Comparison of ENCODE assay signal across 8 mouse cellular contexts in the genomic region with DNA sequence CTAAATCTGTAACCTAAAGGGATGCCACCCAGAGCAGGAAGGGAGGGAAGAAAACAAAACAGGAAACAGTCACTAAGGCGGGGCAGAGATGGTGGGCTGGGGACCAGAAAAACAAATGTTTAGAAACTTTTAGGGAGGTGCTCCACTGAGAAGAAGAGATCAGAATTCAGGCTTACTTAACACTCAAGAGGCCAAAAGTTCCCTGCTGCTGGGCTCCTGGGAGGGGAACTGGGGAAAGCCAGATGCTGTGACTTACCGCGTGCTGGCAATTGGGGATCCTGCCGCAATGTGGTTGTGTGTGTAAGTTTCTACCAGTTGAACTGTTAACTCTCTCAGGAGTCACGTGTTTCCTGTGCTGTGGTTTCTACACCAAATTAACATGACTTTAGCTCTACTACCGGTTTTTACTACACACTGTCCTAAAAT. TPM values are rescaled to one million over a fixed set of nuclear protein-coding genes. Genes with fewer than 3 reads are reported as not detected.
A peak's percentile ranks its signal among the peaks of the same experiment; 100 is the strongest.
DNase-seq lines count a peak whose midpoint lies in the region; ATAC-seq and TF ChIP-seq lines count a peak whose summit lies in the region.

TSS of gene Icam2 (minus strand) at position 285 of the 426 bp plus-strand sequence.

- peaks cover 3% of the 10 kb centered on the region; the same call in 1 of the 2 replicates for H3K4me1 ChIP-seq in liver, adult 2 months (ENCODE audit: control insufficient read depth, insufficient read depth, low read length)
- peaks cover 86% of the 10 kb centered on the region for H3K4me1 ChIP-seq in megakaryocyte, embryonic 14.5 days

- WGBS in liver, adult 2 months, result 77% methylated on average over 6 of the region's 6 CpGs

- H3K9me3 ChIP-seq in megakaryocyte, embryonic 14.5 days, result no peaks in the 10 kb centered on the region

- no peaks in the 10 kb centered on the region for H3K27me3 ChIP-seq in liver, adult 2 months (ENCODE audit: control insufficient read depth, insufficient read depth, low read length)
- H3K27me3 ChIP-seq in megakaryocyte, embryonic 14.5 days (replicated peaks), result no peaks in the 10 kb centered on the region

- no peak within 1 kb of the TSS for H3K9ac ChIP-seq in liver, adult 2 months (ENCODE audit: low read depth, low read length)

- no peaks in the 10 kb centered on the region for H3K36me3 ChIP-seq in liver, adult 2 months (ENCODE audit: control insufficient read depth, insufficient read depth, low read length)
- H3K36me3 ChIP-seq in megakaryocyte, embryonic 14.5 days (replicated peaks; ENCODE audit: low read length), result no peaks in the 10 kb centered on the region

- no peaks in the 10 kb centered on the region for H3K79me2 ChIP-seq in liver, adult 2 months (ENCODE audit: control insufficient read depth, insufficient read depth, low read length)

- TF ChIP-seq CTCF in liver, adult 2 months (IDR thresholded peaks at IDR 0.05; ENCODE audit: low read depth, low read length), result no peak

- H3K27ac ChIP-seq in liver, adult 2 months (replicated peaks; ENCODE audit: insufficient read depth, low read depth, low read length), result 0 out of 2 replicates have a peak within 1 kb of the TSS, but pooled peaks have one; percentile 34

- no peak for TF ChIP-seq POLR2A in liver, adult 2 months (IDR thresholded peaks at IDR 0.05; ENCODE audit: extremely low read depth, insufficient read depth, low read length)

- ATAC-seq in erythroid progenitor cell, adult 5-6 weeks (replicated peaks; ENCODE audit: low FRiP score, poor library complexity, severe bottlenecking), result no peak

- no peak for DNase-seq in liver, adult 2 months (ENCODE audit: extremely low read depth, low read depth, low spot score)
- no peak for DNase-seq in liver
- peak; percentile 92 for DNase-seq in induced T-regulatory cell, adult 2 months (ENCODE audit: low read depth)
- DNase-seq in thymus, postnatal 0 days (ENCODE audit: low spot score), result peak; percentile 88
- DNase-seq in layer of hippocampus, postnatal 36 days, result no peak
- no peak for DNase-seq in layer of hippocampus, adult 18-20 months (ENCODE audit: low spot score in 2 of 2)

- H3K4me3 ChIP-seq in liver, adult 2 months (ENCODE audit: insufficient read depth, low read depth, low read length), result no peak within 1 kb of the TSS; the same call in 1 of the 2 replicates
- peak within 1 kb of the TSS; percentile 85 for H3K4me3 ChIP-seq in megakaryocyte, embryonic 14.5 days (replicated peaks)

RNA-seq across cellular contexts. Expression of gene Icam2, which starts in this region (rescaled TPM):
- total RNA-seq in liver, adult 2 months (2014; rRNA removed), result 5.3 and 6.7 TPM in 2 replicates
- 5.0 and 5.4 TPM in 2 replicates for polyA plus RNA-seq in liver, adult 2 months (2012; rRNA removed)
- 23.9 TPM in 1 of 2 replicates, not detected in the other for total RNA-seq in erythroid progenitor cell, adult 5-6 weeks (2015; ENCODE audit: low replicate concordance)
- total RNA-seq in erythroid progenitor cell, adult 5-6 weeks (2017; ENCODE audit: low replicate concordance), result 9.5 and 15.1 TPM in 2 replicates
- 2.3 and 19.4 TPM in 2 replicates for polyA plus RNA-seq in megakaryocyte, embryonic 14.5 days (2012; ENCODE audit: insufficient read depth, low replicate concordance)
- polyA plus RNA-seq in thymus, postnatal 0 days (2015; fragmentation: Nextera tagmentation; extraction: Ambion mirVana), result 123 and 124 TPM in 2 replicates
- 1 to 10 TPM; 2.3 to 2.8 TPM for total RNA-seq in layer of hippocampus, postnatal 36 days (2021)
- total RNA-seq in layer of hippocampus, adult 18-20 months (2021), result 1 to 10 TPM; 2.4 to 3.1 TPM

Comparison
In these comparisons a context has a peak if more than half of its experiments do, and no peak if none do; other contexts are left out.
1. DNase-seq: peak in induced T-regulatory cell, adult 2 months (single experiment) and thymus, postnatal 0 days (single experiment); none in liver, adult 2 months (single experiment), liver (single experiment), layer of hippocampus, postnatal 36 days (0 of 2) and layer of hippocampus, adult 18-20 months (0 of 2).